Mouse (Mus musculus) embryonic stem cell, embryonic (primary cell): ENCODE results near the gene Ins1.

Experiments
- CTCF ChIA-PET, 4 experiments: fragments of 300-600 bp in 2 of 4; fragments of 350-600 bp in 2 of 4; sonication (Branson Sonifier 250); formaldehyde crosslinking; loops; one replicate each; lab custom pipeline; 2022; ENCODE audit warnings: inconsistent platforms in 2 of 4; lab: Charles Lee
- POLR2A ChIA-PET, 4 experiments: fragments of 300-600 bp in 2 of 4; fragments of 350-600 bp in 2 of 4; sonication (Branson Sonifier 250); formaldehyde crosslinking; loops; one replicate each; lab custom pipeline; 2022; ENCODE audit warnings: antibody characterized with exemption in 4 of 4, inconsistent platforms in 1 of 4; lab: Charles Lee

Gene Ins1

GRCm38 (mm10) chr19:52263997-52264396 is at the start of gene Ins1:
Ins1 (plus strand) TSS chr19:52264297.
- ChIA-PET POLR2A (no interaction called here), CTCF (no interaction called here)
